Mouse (Mus musculus): ENCODE data around the gene Grk5. TPM values are rescaled to one million over a fixed set of nuclear protein-coding genes. Genes with fewer than 3 reads are reported as not detected.
"Not testable (repeated sequence)": the region's sequence is repeated elsewhere in the genome, so short reads cannot be mapped to it uniquely, and the experiment has no call there.

Gene Grk5
- 1.0 and 1.1 TPM in 2 replicates for polyA plus RNA-seq (2015; fragmentation: Nextera tagmentation; extraction: Ambion mirVana)

DNA sequence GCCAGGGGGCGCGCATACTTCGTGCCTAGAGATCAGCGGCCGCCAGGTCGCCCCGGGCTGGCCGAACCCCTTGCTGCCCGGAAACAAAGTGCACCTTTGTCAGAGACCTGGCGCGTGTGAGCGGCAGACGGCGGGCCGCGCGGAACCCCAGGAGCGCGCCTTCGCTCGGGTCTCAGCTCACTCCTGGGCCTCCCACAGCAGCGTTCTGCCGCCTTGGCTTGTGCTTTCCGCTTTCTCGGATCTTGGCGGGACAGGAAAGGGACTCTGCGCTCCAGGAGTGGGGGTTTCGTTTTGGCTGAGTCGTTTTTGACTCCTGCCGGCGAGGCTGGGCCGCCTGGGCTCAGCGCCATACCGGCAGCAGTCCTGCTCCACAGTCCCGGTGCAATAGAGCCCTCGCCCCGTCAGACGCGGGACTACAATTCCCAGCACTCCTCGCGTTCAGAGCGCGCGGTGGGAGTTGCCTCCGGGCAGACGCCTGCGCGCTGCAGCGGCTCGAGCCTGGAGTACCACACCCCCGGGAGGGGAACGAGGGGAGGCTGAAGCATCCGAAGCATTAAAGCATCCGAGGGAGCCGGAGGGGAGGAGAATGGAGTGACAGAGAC, at the start of gene Grk5:
Gene Grk5 (plus strand): TSS at position 36 of the 602 bp plus-strand sequence.
- DNase-seq (ENCODE audit: low spot score) (peak; percentile 94), ATAC-seq (ENCODE audit: low FRiP score, low TSS enrichment) (peak; percentile 97)
- Histone ChIP-seq H3K27me3 (ENCODE audit: control insufficient read depth, insufficient read depth, low read length) (no peaks in the 10 kb centered on the region), H3K9me3 (ENCODE audit: control insufficient read depth, low read length) (no peaks in the 10 kb centered on the region), H3K27ac (replicated peaks) (peak within 1 kb of the TSS; percentile 98), H3K9ac (ENCODE audit: low read length) (peak within 1 kb of the TSS; percentile 79), H3K4me3 (ENCODE audit: low read depth, low read length) (peak within 1 kb of the TSS; percentile 90), H3K4me1 (replicated peaks; ENCODE audit: control insufficient read depth, insufficient read depth) (no peaks in the 10 kb centered on the region), H3K36me3 (ENCODE audit: control insufficient read depth, insufficient read depth, low read length) (no peaks in the 10 kb centered on the region), H3K4me2 (replicated peaks; ENCODE audit: low read depth) (peak within 1 kb of the TSS; percentile 86)
- under 1% methylated on average over 55 of the region's 55 CpGs for WGBS
- no peak for TF ChIP-seq EP300 (optimal IDR thresholded peaks at IDR 0.05)
- peak; percentile 90 for TF ChIP-seq CTCF (IDR thresholded peaks at IDR 0.05; ENCODE audit: low read depth)

GRCm38 (mm10) chr19:60843324-60843723, 46.2 kb upstream of the Grk5 start:
- no peak for ATAC-seq (ENCODE audit: low FRiP score, low TSS enrichment)
- H3K9me3 ChIP-seq (ENCODE audit: control insufficient read depth, low read length), result no peaks in the 10 kb centered on the region
- no peak overlapping the region for H3K4me2 ChIP-seq (replicated peaks; ENCODE audit: low read depth)

GRCm38 (mm10) chr19:60845731-60846130, 43.8 kb upstream of the Grk5 start:
- no peaks in the 10 kb centered on the region for H3K4me1 ChIP-seq (replicated peaks; ENCODE audit: control insufficient read depth, insufficient read depth)
- no peaks in the 10 kb centered on the region for H3K27me3 ChIP-seq (ENCODE audit: control insufficient read depth, insufficient read depth, low read length)
- no peak overlapping the region for H3K4me2 ChIP-seq (replicated peaks; ENCODE audit: low read depth)
- H3K9me3 ChIP-seq (ENCODE audit: control insufficient read depth, low read length), result no peaks in the 10 kb centered on the region
- H3K9ac ChIP-seq (ENCODE audit: low read length), result no peak overlapping the region
- no peak overlapping the region for H3K27ac ChIP-seq (replicated peaks)
- TF ChIP-seq CTCF (IDR thresholded peaks at IDR 0.05; ENCODE audit: low read depth) (no peak), EP300 (optimal IDR thresholded peaks at IDR 0.05) (no peak)
- ATAC-seq (ENCODE audit: low FRiP score, low TSS enrichment) (no peak), DNase-seq (ENCODE audit: low spot score) (no peak)
- H3K4me3 ChIP-seq (ENCODE audit: low read depth, low read length), result no peak overlapping the region
- H3K36me3 ChIP-seq (ENCODE audit: control insufficient read depth, insufficient read depth, low read length), result no peaks in the 10 kb centered on the region

More at GRCm38 (mm10) chr19:60843324-60843723, 46.2 kb upstream of the Grk5 start:
- H3K27me3 ChIP-seq (ENCODE audit: control insufficient read depth, insufficient read depth, low read length), result no peaks in the 10 kb centered on the region
- TF ChIP-seq EP300 (optimal IDR thresholded peaks at IDR 0.05) (no peak), CTCF (IDR thresholded peaks at IDR 0.05; ENCODE audit: low read depth) (no peak)
- no peaks in the 10 kb centered on the region for H3K36me3 ChIP-seq (ENCODE audit: control insufficient read depth, insufficient read depth, low read length)
- H3K27ac ChIP-seq (replicated peaks), result no peak overlapping the region
- DNase-seq (ENCODE audit: low spot score), result no peak
- H3K9ac ChIP-seq (ENCODE audit: low read length), result no peak overlapping the region
- no peak overlapping the region for H3K4me3 ChIP-seq (ENCODE audit: low read depth, low read length)
- no peaks in the 10 kb centered on the region for H3K4me1 ChIP-seq (replicated peaks; ENCODE audit: control insufficient read depth, insufficient read depth)

DNA sequence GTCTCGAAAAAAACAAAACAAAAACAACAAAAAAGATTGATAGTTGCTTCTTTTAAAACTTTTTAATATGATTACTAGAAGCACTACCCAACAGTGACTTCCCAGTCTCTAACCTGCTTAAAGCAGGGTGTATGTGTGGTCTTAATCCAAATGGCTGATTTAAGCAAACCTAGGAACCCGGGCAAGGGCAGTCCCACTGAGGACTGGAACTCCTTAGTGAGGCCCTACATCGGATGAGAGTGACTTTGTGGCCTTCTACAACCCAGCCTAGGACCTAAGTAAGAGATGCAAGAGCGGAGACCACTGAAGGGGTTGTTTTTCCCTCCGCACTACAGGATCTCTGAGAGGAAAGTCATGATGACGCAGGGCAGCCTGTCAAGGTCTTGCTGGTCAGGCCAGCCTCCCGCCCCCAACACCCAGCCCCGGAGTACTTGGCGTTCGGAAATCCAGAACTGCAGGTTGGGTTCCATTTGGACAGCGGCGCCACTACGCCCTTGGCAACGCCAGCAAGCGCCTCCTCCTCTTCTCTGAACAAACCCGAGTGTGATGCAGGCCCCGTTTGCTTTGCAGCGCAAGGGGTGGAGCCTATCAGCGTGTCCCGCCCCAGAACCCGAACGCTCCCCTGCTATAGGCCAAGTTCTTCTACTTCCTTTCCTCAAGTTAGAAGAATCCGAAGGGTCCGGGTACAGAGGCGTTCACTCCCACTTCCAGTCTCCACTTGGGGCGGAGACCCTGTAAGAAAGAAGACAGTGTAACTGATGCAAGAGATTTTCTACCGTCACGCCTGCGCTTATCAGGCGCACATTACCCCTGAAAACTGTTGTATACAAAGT, 28.5 kb upstream of the Grk5 start, which contains the start of gene Sfxn4:
Gene Sfxn4 (minus strand): TSS at position 612 of the 833 bp plus-strand sequence.
- Histone ChIP-seq H3K27ac (replicated peaks) (peak within 1 kb of the TSS; percentile 77), H3K36me3 (ENCODE audit: control insufficient read depth, insufficient read depth, low read length) (no peaks in the 10 kb centered on the region), H3K4me2 (replicated peaks; ENCODE audit: low read depth) (peak within 1 kb of the TSS; percentile 69), H3K9ac (ENCODE audit: low read length) (peak within 1 kb of the TSS; percentile 56), H3K4me1 (replicated peaks; ENCODE audit: control insufficient read depth, insufficient read depth) (no peaks in the 10 kb centered on the region), H3K27me3 (ENCODE audit: control insufficient read depth, insufficient read depth, low read length) (no peaks in the 10 kb centered on the region), H3K9me3 (ENCODE audit: control insufficient read depth, low read length) (no peaks in the 10 kb centered on the region), H3K4me3 (ENCODE audit: low read depth, low read length) (peak within 1 kb of the TSS; percentile 54)
- TF ChIP-seq EP300 (optimal IDR thresholded peaks at IDR 0.05), result no peak
- no peak for TF ChIP-seq CTCF (IDR thresholded peaks at IDR 0.05; ENCODE audit: low read depth)
- 2% methylated on average over 30 of the region's 30 CpGs for WGBS
- peak; percentile 98 for ATAC-seq (ENCODE audit: low FRiP score, low TSS enrichment)
- DNase-seq (ENCODE audit: low spot score), result peak; percentile 91

DNA sequence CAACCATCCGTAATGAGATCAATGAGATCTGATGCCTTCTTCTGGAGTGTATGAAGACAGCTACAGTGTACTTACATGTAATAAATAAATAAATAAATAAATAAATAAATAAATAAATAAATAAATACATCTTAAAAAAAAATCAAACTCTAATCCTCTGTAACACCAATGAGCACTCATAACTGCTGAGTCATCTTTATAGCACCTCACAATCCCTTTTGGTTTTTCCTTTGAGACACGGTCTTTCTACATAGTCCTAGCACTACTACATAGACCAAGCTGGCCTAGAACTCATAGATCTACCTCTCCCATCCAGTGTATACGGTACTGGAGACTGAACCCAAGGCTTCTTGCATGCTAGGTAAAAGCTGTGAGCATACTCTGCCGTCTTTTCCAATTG, 23.4 kb upstream of the Grk5 start:
- WGBS, result 92% methylated on average over 4 of the region's 4 CpGs
- H3K4me2 ChIP-seq (replicated peaks; ENCODE audit: low read depth); H3K27ac ChIP-seq (replicated peaks); H3K27me3 ChIP-seq (ENCODE audit: control insufficient read depth, insufficient read depth, low read length); H3K9me3 ChIP-seq (ENCODE audit: control insufficient read depth, low read length); ATAC-seq (ENCODE audit: low FRiP score, low TSS enrichment); H3K36me3 ChIP-seq (ENCODE audit: control insufficient read depth, insufficient read depth, low read length); DNase-seq (ENCODE audit: low spot score); H3K4me1 ChIP-seq (replicated peaks; ENCODE audit: control insufficient read depth, insufficient read depth); H3K9ac ChIP-seq (ENCODE audit: low read length); H3K4me3 ChIP-seq (ENCODE audit: low read depth, low read length): not testable (repeated sequence)

- Histone ChIP-seq H3K36me3 (ENCODE audit: control insufficient read depth, insufficient read depth, low read length) (peaks cover 8% of the 10 kb centered on the region; the same call in 1 of the 2 replicates), H3K4me3 (ENCODE audit: low read depth, low read length) (no peak overlapping the region), H3K9me3 (ENCODE audit: control insufficient read depth, low read length) (no peaks in the 10 kb centered on the region), H3K27ac (replicated peaks) (no peak overlapping the region), H3K9ac (ENCODE audit: low read length) (no peak overlapping the region), H3K4me1 (replicated peaks; ENCODE audit: control insufficient read depth, insufficient read depth) (0 out of 2 replicates have a peak, but pooled peaks cover 4% of the 10 kb centered on the region), H3K27me3 (ENCODE audit: control insufficient read depth, insufficient read depth, low read length) (no peaks in the 10 kb centered on the region), H3K4me2 (replicated peaks; ENCODE audit: low read depth) (no peak overlapping the region)
- DNase-seq (ENCODE audit: low spot score) (no peak), ATAC-seq (ENCODE audit: low FRiP score, low TSS enrichment) (no peak)
- TF ChIP-seq EP300 (optimal IDR thresholded peaks at IDR 0.05) (no peak), CTCF (IDR thresholded peaks at IDR 0.05; ENCODE audit: low read depth) (peak; percentile 52)
- WGBS, result 83% methylated on average over 1 of the region's 1 CpGs
These were observed 19.1 kb upstream of the Grk5 start for GRCm38 (mm10) chr19:60870489-60870888.

Measured in stomach, postnatal 0 days (tissue).